Mouse (Mus musculus) heart, postnatal 25 days (tissue): ENCODE measurements around the gene Hadh. TPM values are rescaled to one million over a fixed set of nuclear protein-coding genes. Genes with fewer than 3 reads are reported as not detected.

ENCODE experiments used
- DNase-seq: peaks from one replicate; pipeline ENCODE4 v3.0.0; 2022; ENCODE audit warnings: low spot score
- intact Hi-C: fragments of 180-260 bp; cut with DNase I; formaldehyde crosslinking; loops from one replicate; pipeline ENCODE4 v1.15.1; 2025
- total RNA-seq, 2 experiments: library from RNA; stranded (reverse); gene quantifications; 2 replicates each; pipeline ENCODE4 v1.2.3; 2021

Gene Hadh
- total RNA-seq, result 100 to 1,000 TPM; 662 to 714 TPM

GRCm38 (mm10) chr3:131271559-131272373 lies at the start of gene Hadh:
Gene Hadh, minus strand, starts transcription at chr3:131272101.
- DNase-seq, result peak; percentile 72
- intact Hi-C loops, result loop anchor here (2.0 kb wide), 2 partner anchors 21 to 29 kb away; no protein-coding TSS in a partner anchor

DNA sequence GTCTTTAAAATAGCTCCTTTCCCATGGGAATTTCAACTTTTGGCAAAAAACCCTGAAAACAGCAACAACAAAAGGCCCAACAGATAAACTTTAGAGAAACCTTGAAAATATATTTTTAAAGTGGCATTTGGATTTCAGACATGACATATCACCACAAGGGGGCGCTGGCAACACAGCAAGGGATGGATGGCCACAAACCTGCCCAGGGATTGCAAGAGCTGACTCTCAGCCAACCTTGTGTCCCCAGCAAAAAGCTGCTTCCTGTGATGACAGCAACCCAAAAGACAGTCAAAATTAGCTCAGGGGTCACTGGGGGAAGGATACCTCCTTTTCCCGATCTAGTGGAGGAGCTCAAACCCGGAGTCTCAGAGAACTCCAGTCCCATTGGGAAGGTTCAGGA lies 48.3 kb upstream of the Hadh start:
- intact Hi-C loops, result loop anchor here (1.0 kb wide), 2 partner anchors 204 to 232 kb away; no protein-coding TSS in a partner anchor
- DNase-seq, result peak; percentile 49

GRCm38 (mm10) chr3:131318211-131318610 lies 46.3 kb upstream of the Hadh start:
- intact Hi-C loops, result no loop called here
- DNase-seq, result no peak

DNA sequence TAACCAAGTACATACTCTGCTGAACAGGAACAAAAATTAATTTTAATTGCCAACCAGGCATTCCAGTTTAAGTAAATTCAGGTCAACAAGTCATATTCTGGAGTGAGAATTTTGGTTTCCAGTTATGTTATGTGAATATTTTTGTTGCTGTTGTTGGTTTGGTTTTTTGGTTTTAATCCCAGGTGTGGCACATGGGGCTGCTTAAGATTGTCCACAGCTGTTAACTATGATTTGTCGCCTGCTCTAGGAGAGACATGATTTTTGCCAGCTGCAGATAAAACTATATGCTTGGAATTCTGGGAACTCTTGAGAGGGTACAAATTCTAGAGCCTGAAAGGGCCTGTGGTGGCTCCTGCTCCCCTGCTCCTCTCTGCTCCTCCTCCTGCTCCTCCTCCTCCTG lies 45.2 kb upstream of the Hadh start:
- no peak for DNase-seq
- intact Hi-C loops, result no loop called here

- intact Hi-C loops, result no loop called here
- DNase-seq, result no peak
These were observed 44.1 kb upstream of the Hadh start for GRCm38 (mm10) chr3:131315957-131316510.

- DNase-seq, result no peak
- intact Hi-C loops, result no loop called here
These were observed 40.4 kb upstream of the Hadh start for GRCm38 (mm10) chr3:131312340-131312739.

GRCm38 (mm10) chr3:131310572-131310971 lies 38.7 kb upstream of the Hadh start:
- intact Hi-C loops, result no loop called here
- no peak for DNase-seq

DNA sequence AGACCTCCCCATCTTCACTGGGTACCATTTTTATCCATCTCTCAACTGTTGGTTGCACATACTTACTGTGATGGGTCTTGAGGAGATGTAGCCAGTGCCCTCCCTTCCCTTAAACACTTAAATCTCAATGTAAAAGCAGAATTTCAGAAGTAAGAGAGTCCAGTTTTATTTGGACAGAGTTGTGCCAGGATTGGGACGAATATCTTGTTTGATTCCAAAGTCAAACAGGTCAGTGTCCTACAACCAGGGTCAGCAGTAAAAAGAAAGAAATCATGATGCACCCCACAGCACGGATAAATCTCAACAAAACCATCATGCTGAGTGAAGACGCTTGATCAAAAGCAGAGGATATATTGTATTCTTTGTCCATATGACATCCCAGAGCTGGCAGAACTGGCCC lies 35.9 kb upstream of the Hadh start:
- no peak for DNase-seq
- intact Hi-C loops, result no loop called here

DNA sequence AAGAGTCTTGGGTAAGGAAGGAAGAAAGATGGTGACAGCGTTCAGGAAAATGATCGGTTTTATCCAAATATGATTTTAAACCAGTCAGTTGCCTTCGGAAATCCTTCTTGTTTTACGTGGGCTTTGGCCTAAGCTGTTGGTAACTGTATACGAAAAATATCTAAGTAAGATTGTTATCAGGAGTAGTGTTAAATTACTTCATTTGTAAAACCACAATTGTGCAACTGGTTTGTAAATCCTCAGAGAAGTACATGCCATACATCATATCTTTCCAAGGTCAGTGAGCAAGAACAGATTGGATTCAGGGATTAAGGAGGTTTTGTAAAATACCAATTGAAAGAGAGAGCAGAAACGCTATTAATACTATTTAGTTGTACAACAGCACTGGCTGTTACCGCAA lies 34.4 kb upstream of the Hadh start:
- intact Hi-C loops, result no loop called here
- no peak for DNase-seq

GRCm38 (mm10) chr3:131303320-131303714 lies 31.4 kb upstream of the Hadh start:
- intact Hi-C loops, result loop anchor here (5.0 kb wide), 1 partner anchor 249 kb away; no protein-coding TSS in a partner anchor
- no peak for DNase-seq

DNA sequence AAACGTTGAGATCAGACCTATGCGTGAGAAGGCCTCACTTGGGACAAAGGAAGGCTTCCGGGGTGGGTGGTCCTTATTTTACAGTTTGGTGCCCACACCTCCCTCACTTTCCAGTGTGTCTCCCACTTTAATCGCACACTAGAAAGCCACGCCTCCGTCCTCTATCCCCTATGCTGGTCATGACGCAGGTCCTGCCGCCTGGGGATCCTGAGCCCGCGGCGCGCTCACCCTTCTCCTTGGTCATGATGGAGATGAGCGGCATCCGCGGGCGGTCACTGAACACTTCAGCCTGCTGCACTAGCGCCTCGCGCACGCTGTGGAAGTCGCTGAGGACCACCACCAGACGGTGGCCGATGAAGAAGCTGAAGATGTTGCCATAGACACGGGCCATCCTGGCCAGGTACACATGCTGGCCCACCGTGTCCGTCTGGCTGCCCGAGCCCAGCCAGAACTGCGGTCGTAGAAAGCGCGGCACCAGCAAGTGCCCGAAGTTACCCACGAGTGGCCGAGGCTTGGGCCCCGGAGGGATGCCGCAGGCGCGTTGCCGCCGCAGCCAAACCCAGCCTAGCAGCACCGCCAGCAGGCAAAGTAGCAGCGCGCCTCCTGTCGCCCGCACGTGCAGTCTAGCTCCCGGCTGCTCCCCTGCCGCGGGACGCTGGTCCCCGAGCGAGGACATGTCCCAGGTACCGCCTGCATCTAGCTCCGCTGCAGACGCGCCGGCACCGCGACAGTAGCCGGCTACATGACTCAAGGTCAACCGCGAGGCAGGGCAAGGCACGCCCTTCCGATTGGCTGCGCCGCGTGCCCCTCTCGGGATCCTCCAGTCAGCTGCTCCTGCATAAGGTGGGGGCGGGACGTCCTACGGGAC lies 30.8 kb upstream of the Hadh start, which contains the start of gene Cyp2u1:
TSS of gene Cyp2u1 (minus strand) at position 776 of the 868 bp plus-strand sequence.
- intact Hi-C loops, result loop anchor here (5.0 kb wide), 1 partner anchor 250 kb away; no protein-coding TSS in a partner anchor
- peak; percentile 87 for DNase-seq

- no peak for DNase-seq
- intact Hi-C loops, result loop anchor here (2.0 to 5.0 kb wide), 2 partner anchors 29 to 252 kb away; no protein-coding TSS in a partner anchor
These were observed 28.0 kb upstream of the Hadh start for GRCm38 (mm10) chr3:131299908-131300307.

GRCm38 (mm10) chr3:131299078-131299477 lies 27.2 kb upstream of the Hadh start:
- intact Hi-C loops, result no loop called here
- DNase-seq, result no peak

- intact Hi-C loops, result no loop called here
- DNase-seq, result no peak
These were observed 25.0 kb upstream of the Hadh start for GRCm38 (mm10) chr3:131296893-131297292.

- intact Hi-C loops, result no loop called here
- no peak for DNase-seq
These were observed 23.8 kb upstream of the Hadh start for GRCm38 (mm10) chr3:131295513-131296200.

GRCm38 (mm10) chr3:131294503-131294902 lies 22.6 kb upstream of the Hadh start:
- intact Hi-C loops, result no loop called here
- no peak for DNase-seq

- no peak for DNase-seq
- intact Hi-C loops, result no loop called here
These were observed 21.1 kb upstream of the Hadh start for GRCm38 (mm10) chr3:131292959-131293358.

GRCm38 (mm10) chr3:131292349-131292748 lies 20.4 kb upstream of the Hadh start:
- no peak for DNase-seq
- intact Hi-C loops, result no loop called here

DNA sequence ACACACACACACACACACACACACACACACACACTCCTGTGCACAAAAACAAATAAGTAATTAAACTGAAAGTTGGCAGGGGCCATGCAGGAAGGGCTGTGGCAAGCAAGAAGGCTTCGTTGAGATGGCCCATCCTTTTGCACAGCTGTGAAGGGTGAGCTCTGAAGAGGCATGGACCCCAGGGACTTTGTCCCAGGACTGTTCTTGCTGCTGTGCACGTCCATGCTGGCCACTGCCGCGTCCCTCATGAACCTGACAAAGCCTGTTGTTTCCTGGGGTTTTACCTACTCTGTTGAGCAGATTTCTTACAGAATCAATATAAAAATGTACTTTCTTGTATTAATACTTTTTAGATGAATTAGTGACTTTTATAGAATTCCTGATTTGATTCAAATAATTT lies 20.0 kb upstream of the Hadh start:
- DNase-seq, result no peak
- intact Hi-C loops, result no loop called here

- DNase-seq, result no peak
- intact Hi-C loops, result loop anchor here (1.0 kb wide), 1 partner anchor 10 kb away; no protein-coding TSS in a partner anchor
These were observed 2.2 kb upstream of the Hadh start for GRCm38 (mm10) chr3:131274151-131274550.
